Mouse (Mus musculus) midbrain, embryonic 13.5 days (tissue): ENCODE results near the gene Bloc1s5. TPM values are rescaled to one million over a fixed set of nuclear protein-coding genes. Genes with fewer than 3 reads are reported as not detected.

Experiments
- ATAC-seq: fragments of 200-750 bp; cut with Nextera tagmentation; 2 replicates; pipeline ENCODE4 v1.8.0; 2017; ENCODE audit warnings: mild to moderate bottlenecking, moderate TSS enrichment, moderate library complexity
- H3K27ac ChIP-seq: fragments of 300-500 bp; sonication (generic); 2 replicates; pipeline ENCODE4 v1.5.1; 2015; ENCODE audit warnings: inconsistent platforms, mild to moderate bottlenecking, moderate library complexity
- H3K27me3 ChIP-seq: fragments of 300-500 bp; sonication (generic); 2 replicates; pipeline ENCODE4 v1.6.1; 2015; ENCODE audit warnings: mild to moderate bottlenecking, inconsistent platforms
- H3K36me3 ChIP-seq: fragments of 300-500 bp; sonication (generic); 2 replicates; pipeline ENCODE4 v1.6.1; 2015; ENCODE audit warnings: mild to moderate bottlenecking, inconsistent platforms
- H3K4me1 ChIP-seq: fragments of 300-500 bp; sonication (generic); replicated peaks from 2 replicates; pipeline ENCODE4 v1.6.1; 2015; ENCODE audit warnings: inconsistent platforms
- H3K4me2 ChIP-seq: fragments of 300-500 bp; sonication (generic); replicated peaks from 2 replicates; pipeline ENCODE4 v1.6.1; 2015; ENCODE audit warnings: moderate library complexity, mild to moderate bottlenecking, inconsistent platforms
- H3K4me3 ChIP-seq: fragments of 300-500 bp; sonication (generic); replicated peaks from 2 replicates; pipeline ENCODE4 v1.5.1; 2015; ENCODE audit warnings: mild to moderate bottlenecking, inconsistent platforms
- H3K9ac ChIP-seq: fragments of 300-500 bp; sonication (generic); replicated peaks from 2 replicates; pipeline ENCODE4 v1.6.1; 2015; ENCODE audit warnings: mild to moderate bottlenecking, inconsistent platforms
- H3K9me3 ChIP-seq: fragments of 300-500 bp; sonication (generic); 2 replicates; pipeline ENCODE4 v1.6.1; 2016; ENCODE audit warnings: mild to moderate bottlenecking, inconsistent platforms
- WGBS: fragments of 180-500 bp; shearing (Covaris S2); methylation state at CpG from one replicate; pipeline ENCODE4 v1.1.7; 2015; 5-methylcytosine and 5-hydroxymethylcytosine counted together
- polyA plus RNA-seq: library from polyadenylated mRNA; unstranded; fragments of >200 nt; fragmentation: Nextera tagmentation; extraction: Ambion mirVana; gene quantifications from 2 replicates; pipeline ENCODE4 v1.2.1, GENCODE M21; 2015

Gene Bloc1s5
- polyA plus RNA-seq, 1 experiment from 2014 or later: 30.2 TPM

DNA sequence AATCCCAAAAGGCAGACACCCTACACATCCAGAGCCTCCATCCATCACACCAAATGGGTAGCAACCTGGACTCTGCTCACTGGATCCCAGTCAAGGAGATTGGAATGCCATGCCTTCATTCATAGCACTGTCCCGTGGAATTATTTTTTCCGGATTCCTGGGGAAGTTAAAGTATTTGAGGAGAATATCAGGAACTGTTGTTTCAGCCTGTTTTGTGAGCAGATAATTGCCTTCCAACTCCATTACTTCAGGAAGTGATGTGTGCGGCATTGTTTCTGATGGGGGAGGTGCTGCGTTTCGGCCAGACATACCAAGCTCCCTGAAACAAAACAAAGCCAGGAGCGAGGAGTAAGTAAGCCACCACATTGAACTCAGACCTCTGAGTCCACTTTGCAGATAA is 41.8 kb downstream of the Bloc1s5 start:
- no peak overlapping the region for H3K4me2 ChIP-seq
- no peak overlapping the region for H3K4me3 ChIP-seq
- no peak overlapping the region for H3K9ac ChIP-seq
- no peaks in the 10 kb centered on the region for H3K9me3 ChIP-seq
- no peaks in the 10 kb centered on the region for H3K27me3 ChIP-seq
- 44% methylated on average over 6 of the region's 6 CpGs for WGBS
- no peaks in the 10 kb centered on the region for H3K4me1 ChIP-seq
- ATAC-seq: no peak
- no peak overlapping the region for H3K27ac ChIP-seq
- no peaks in the 10 kb centered on the region for H3K36me3 ChIP-seq

DNA sequence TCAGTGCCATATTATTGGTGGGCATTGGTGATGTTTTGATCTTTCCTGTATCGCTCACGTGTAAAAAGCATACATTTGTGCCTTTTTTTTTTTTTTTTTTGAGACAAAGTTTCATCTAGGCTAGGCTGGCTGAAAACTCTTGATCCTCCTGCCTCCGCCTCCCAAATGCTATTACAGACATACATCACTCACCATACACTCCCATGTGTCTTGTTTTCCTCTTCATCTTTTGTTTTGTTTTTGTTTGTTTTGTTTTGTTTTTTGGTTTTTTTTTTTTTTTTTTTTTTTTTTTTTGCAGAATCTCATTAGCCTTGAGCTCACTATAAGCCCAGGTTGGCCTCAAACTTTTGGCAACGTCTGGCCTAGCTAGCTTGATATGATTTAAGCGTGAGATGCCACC is 47.6 kb downstream of the Bloc1s5 start:
- WGBS: 87% methylated on average over 5 of the region's 5 CpGs
- no peaks in the 10 kb centered on the region for H3K27me3 ChIP-seq
- H3K9me3 ChIP-seq: no peaks in the 10 kb centered on the region
- no peak overlapping the region for H3K9ac ChIP-seq
- ATAC-seq: no peak
- no peaks in the 10 kb centered on the region for H3K4me1 ChIP-seq
- no peak overlapping the region for H3K4me2 ChIP-seq
- no peak overlapping the region for H3K4me3 ChIP-seq
- H3K27ac ChIP-seq: no peak overlapping the region
- H3K36me3 ChIP-seq: no peaks in the 10 kb centered on the region

DNA sequence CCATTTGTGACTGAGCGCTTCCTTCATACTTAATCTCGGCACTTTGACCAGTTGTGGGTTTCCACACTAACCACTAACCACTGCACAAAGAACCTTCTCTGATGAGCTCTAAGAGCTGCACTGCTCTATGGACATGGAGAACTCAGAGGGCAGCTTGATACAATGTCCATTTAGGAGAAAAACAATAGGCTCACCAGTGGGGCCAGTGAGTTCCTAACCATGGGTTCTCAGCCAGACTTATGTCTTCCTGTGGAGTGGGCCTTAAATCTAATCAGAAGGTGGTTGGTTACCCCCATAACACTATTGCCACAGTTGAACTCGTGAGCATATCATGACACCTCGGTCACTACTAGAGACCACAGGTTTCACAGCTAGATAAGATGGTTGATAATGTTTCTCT is 48.5 kb downstream of the Bloc1s5 start:
- Histone ChIP-seq H3K9ac (no peak overlapping the region), H3K27me3 (no peaks in the 10 kb centered on the region), H3K27ac (no peak overlapping the region), H3K4me2 (no peak overlapping the region), H3K4me1 (no peaks in the 10 kb centered on the region), H3K36me3 (no peaks in the 10 kb centered on the region), H3K9me3 (no peaks in the 10 kb centered on the region), H3K4me3 (no peak overlapping the region)
- no peak for ATAC-seq
- 88% methylated on average over 4 of the region's 4 CpGs for WGBS

DNA sequence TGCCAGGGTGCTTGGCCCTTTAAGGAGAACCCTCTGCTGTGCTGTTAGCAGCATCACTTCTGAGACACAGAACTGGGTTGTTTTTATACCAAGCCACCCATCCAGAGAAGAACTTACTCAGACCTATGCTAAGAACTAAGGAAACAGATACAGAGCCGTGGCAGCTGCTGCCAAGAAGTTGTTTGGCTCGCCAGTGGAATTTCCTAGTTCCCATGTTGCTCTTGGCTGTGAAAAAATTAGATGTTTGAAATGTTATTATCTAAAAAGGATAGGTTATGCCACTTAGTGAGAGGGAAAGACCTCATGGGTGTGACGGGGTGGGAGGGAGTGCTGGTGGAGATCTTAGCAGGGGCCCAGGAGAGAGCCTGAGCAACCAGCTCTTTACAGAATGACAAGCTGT is 52.1 kb downstream of the Bloc1s5 start:
- Histone ChIP-seq H3K36me3 (no peaks in the 10 kb centered on the region), H3K27me3 (no peaks in the 10 kb centered on the region), H3K4me3 (no peak overlapping the region), H3K9ac (no peak overlapping the region), H3K27ac (no peak overlapping the region), H3K4me2 (no peak overlapping the region), H3K9me3 (0 out of 2 replicates have a peak, but pooled peaks cover 3% of the 10 kb centered on the region), H3K4me1 (no peaks in the 10 kb centered on the region)
- ATAC-seq: no peak
- WGBS: 85% methylated on average over 3 of the region's 3 CpGs

DNA sequence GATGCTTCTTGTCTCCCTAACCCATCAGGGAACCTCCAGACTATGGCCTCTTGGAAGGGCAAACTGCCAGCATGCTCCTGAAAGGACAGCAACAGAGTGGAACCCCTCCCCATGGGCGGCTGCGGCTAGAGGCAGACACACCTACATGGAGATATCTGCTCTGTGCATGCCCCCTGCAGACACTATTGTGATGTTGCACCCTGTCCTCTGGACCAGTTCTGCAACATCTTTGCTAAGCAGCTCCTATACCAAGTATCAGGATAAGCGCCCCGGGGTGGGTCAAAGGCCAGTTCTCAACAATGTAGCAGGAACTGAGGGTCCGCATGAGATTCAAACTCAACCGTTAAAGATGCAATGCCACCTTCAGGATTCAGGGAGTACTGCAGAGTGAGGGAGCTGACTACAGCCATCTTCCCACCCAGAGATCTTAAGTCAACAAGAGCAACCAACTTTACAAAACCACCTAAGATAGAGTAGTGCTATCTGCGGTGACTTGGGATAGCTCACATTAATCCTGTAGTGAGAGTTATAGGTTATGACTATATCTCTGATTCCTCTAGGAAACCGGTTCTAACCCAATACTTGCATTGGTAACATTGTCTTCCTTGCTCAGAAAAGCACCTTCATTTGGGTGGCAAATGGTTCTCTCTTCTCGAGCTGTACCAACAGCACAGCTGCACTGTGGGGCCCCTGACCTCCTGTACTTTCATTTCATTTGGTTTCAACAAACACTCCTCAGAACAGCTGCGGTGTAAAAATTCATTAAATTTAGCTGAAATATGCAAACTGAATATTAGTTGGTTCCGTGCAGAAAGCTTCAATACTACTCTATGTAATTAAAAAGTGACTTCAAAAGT is 54.1 kb downstream of the Bloc1s5 start:
- no peak overlapping the region for H3K4me3 ChIP-seq
- ATAC-seq: no peak

DNA sequence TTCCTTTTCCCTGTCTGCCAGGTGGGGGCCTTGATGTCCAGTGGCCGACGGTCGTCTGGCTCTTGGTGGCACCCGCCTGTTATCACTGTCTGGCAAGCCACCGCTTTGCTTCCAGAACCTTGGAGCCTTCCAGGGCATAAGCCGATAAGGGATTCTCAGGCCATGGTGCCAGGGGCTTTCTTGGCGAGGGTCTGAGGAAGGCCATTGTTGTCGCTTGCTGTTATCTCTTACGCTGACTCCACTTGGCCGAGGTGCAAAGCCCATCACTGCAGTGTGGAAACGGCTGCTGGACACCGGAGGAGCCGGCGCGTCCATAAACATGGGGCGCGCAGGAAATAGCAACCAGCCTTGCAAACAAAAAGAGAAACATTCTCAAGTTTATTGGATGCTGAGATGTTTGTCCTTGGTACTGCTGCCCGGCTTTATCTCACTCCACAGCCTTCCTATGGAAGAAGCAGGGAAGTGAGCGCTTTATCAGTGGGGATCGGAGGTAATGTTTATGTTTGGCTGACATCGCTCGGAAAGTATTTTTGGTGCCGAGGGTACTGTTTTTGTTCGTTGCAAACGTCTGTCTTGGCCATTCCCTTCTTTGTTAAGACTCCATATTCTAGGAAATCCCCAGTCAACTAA is 54.8 kb downstream of the Bloc1s5 start:
- no peak overlapping the region for H3K27ac ChIP-seq
- H3K4me3 ChIP-seq: no peak overlapping the region
- H3K4me1 ChIP-seq: no peaks in the 10 kb centered on the region
- WGBS: 88% methylated on average over 25 of the region's 25 CpGs
- no peak for ATAC-seq
- H3K9me3 ChIP-seq: 0 out of 2 replicates have a peak, but pooled peaks cover 3% of the 10 kb centered on the region
- H3K9ac ChIP-seq: no peak overlapping the region
- no peaks in the 10 kb centered on the region for H3K27me3 ChIP-seq
- H3K36me3 ChIP-seq: no peaks in the 10 kb centered on the region
- no peak overlapping the region for H3K4me2 ChIP-seq

More for the DNA sequence above, 54.1 kb downstream of the Bloc1s5 start:
- Histone ChIP-seq H3K27me3 (no peaks in the 10 kb centered on the region), H3K9me3 (0 out of 2 replicates have a peak, but pooled peaks cover 3% of the 10 kb centered on the region), H3K9ac (no peak overlapping the region), H3K4me1 (no peaks in the 10 kb centered on the region), H3K27ac (no peak overlapping the region), H3K4me2 (no peak overlapping the region), H3K36me3 (no peaks in the 10 kb centered on the region)
- WGBS: 74% methylated on average over 11 of the region's 11 CpGs

DNA sequence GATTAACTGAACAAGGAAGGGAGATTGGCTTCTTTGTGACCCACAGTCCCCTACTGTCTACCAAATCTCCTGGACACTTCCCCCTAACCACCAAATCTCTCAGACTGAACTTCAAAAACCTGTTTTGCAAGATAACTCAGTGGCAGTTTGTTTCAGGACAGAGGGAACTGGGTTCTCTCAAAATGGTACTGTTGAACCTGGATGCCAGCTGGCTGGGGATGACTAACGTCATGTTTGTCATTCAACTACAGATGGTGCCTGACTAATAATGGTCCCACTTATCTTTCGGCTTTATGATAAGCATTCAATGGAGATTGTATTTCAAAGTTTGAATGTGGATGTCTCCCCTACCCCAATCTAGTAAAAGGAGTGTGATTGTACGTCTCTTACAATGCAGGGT is 60.2 kb downstream of the Bloc1s5 start:
- H3K4me2 ChIP-seq: no peak overlapping the region
- H3K4me3 ChIP-seq: no peak overlapping the region
- no peak overlapping the region for H3K27ac ChIP-seq
- H3K36me3 ChIP-seq: no peaks in the 10 kb centered on the region
- H3K27me3 ChIP-seq: no peaks in the 10 kb centered on the region
- no peak overlapping the region for H3K9ac ChIP-seq
- ATAC-seq: no peak
- 81% methylated on average over 3 of the region's 3 CpGs for WGBS
- 0 out of 2 replicates have a peak, but pooled peaks cover 3% of the 10 kb centered on the region for H3K9me3 ChIP-seq
- no peaks in the 10 kb centered on the region for H3K4me1 ChIP-seq

DNA sequence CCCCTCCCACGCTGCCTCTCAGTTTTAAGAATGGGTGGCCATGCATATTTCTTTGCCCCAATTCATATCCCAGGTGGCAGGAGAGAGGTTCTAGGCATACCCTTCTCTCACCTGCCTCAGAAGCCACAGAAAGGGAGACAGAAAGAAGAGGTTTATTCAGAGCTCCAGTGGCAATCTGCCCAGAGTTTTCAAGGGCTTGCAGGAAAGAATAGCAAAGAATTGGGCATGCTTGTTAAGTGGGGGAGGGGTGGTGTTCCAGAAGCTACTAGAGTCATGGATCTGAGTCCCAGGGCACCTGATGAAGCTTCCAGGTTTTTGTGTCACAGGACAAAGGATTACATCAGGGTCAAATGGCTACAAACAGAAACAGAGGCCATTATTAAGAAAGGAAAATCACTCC is 61.6 kb downstream of the Bloc1s5 start:
- Histone ChIP-seq H3K4me3 (no peak overlapping the region), H3K36me3 (no peaks in the 10 kb centered on the region), H3K27ac (no peak overlapping the region), H3K4me2 (no peak overlapping the region), H3K9ac (no peak overlapping the region), H3K4me1 (no peaks in the 10 kb centered on the region), H3K9me3 (no peaks in the 10 kb centered on the region), H3K27me3 (no peaks in the 10 kb centered on the region)
- 100% methylated on average over 1 of the region's 1 CpGs for WGBS
- ATAC-seq: no peak

DNA sequence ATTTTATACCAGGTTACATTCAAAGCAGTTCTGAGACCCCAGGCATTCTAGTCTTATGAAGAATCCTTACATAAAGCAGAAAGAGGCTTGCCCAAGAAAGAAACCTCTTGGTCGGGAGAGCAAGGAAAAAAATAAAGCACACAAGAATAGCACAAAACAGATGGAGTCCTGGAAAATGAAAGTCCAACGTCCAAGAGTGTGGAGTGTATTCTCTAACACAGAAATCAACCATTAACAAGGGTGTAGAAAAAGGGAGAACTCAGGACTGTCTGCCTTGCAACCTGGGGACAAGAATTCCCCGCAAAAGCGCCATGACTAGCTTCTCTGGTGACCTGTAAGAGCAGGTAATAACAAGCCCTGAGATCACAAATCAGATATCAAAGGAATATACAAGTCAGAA is 69.7 kb downstream of the Bloc1s5 start:
- Histone ChIP-seq H3K4me3 (no peak overlapping the region), H3K4me1 (no peaks in the 10 kb centered on the region), H3K27ac (no peak overlapping the region), H3K4me2 (no peak overlapping the region), H3K9ac (no peak overlapping the region), H3K9me3 (no peaks in the 10 kb centered on the region), H3K27me3 (no peaks in the 10 kb centered on the region), H3K36me3 (no peaks in the 10 kb centered on the region)
- no peak for ATAC-seq
- 78% methylated on average over 4 of the region's 4 CpGs for WGBS

DNA sequence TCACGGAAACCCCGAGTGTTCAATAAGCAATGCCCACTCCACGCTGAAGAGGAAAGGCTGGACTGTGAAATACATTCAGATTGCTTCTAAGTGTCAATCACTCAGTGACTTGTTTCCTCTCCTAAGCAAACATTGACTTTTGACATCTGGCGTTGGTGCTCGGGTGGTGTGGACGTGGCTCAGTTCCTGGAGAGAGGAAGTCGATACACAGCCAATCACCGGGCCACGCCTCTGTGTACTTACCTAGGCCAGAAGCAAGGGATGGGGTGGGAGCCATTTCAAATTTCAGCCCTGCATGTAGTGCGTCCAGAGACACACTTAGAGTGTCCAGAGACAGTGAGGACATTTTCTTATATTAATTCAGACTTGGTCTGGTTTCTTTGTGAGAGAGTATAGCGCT is 80.3 kb downstream of the Bloc1s5 start:
- no peaks in the 10 kb centered on the region for H3K36me3 ChIP-seq
- H3K4me1 ChIP-seq: no peaks in the 10 kb centered on the region
- ATAC-seq: no peak
- no peak overlapping the region for H3K27ac ChIP-seq
- WGBS: 80% methylated on average over 11 of the region's 11 CpGs
- no peaks in the 10 kb centered on the region for H3K27me3 ChIP-seq
- no peak overlapping the region for H3K9ac ChIP-seq
- no peak overlapping the region for H3K4me3 ChIP-seq
- no peak overlapping the region for H3K4me2 ChIP-seq
- H3K9me3 ChIP-seq: no peaks in the 10 kb centered on the region

DNA sequence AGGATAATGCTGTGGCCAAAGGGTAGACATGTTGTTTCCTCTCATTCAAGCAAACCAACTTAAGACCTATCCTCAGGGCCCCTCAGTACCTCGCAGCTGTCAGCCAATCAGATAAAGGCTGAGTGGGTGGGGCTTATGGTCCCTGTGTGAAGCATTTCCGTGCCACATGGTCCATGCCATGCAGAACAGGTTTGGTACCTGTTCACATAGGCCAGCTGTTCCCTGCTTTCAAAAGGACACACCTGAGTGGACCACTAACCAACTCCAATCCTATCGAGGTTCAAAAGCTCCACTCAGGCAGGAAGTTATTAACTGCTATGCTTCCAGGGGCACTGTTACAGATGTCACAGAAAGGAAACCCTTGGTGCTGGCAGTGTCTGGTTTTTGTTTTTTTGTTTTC is 80.7 kb downstream of the Bloc1s5 start:
- no peak overlapping the region for H3K4me3 ChIP-seq
- no peaks in the 10 kb centered on the region for H3K9me3 ChIP-seq
- 81% methylated on average over 3 of the region's 3 CpGs for WGBS
- no peaks in the 10 kb centered on the region for H3K27me3 ChIP-seq
- H3K9ac ChIP-seq: no peak overlapping the region
- no peaks in the 10 kb centered on the region for H3K4me1 ChIP-seq
- H3K36me3 ChIP-seq: no peaks in the 10 kb centered on the region
- ATAC-seq: no peak
- H3K27ac ChIP-seq: no peak overlapping the region
- no peak overlapping the region for H3K4me2 ChIP-seq

DNA sequence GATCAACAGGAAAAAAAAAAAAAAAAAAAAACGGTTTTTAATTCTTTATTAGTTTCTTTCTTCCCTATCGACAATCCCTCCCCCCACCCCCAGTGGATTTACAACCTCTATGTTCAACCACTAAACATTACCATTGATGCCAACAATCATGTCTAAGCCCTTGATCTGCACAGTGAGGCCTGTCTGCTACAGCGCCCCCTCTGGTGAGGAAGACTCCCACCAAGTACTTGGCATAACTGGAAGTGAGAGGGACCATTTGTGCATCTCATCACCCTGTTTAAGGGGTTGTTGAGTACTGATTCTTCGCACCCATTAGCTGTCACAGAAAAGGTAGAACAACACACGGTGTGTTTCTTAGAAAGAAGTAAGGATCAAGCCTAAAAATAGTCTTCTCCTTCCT is 86.2 kb downstream of the Bloc1s5 start:
- H3K4me3 ChIP-seq: no peak overlapping the region
- H3K4me1 ChIP-seq: no peaks in the 10 kb centered on the region
- H3K27me3 ChIP-seq: no peaks in the 10 kb centered on the region
- no peak overlapping the region for H3K27ac ChIP-seq
- no peaks in the 10 kb centered on the region for H3K36me3 ChIP-seq
- WGBS: 79% methylated on average over 5 of the region's 5 CpGs
- H3K4me2 ChIP-seq: no peak overlapping the region
- H3K9me3 ChIP-seq: no peaks in the 10 kb centered on the region
- H3K9ac ChIP-seq: no peak overlapping the region
- no peak for ATAC-seq
